Mouse (Mus musculus) kidney, adult 8-10 months (tissue): Measurements from ENCODE around the gene Prokr2.
"Not testable (repeated sequence)": the region's sequence is repeated elsewhere in the genome, so short reads cannot be mapped to it uniquely, and the experiment has no call there.

Experiments used
- DNase-seq, 2 experiments: peaks; one replicate each; pipeline ENCODE4 v3.0.0; 2022

The Prokr2 gene

DNA sequence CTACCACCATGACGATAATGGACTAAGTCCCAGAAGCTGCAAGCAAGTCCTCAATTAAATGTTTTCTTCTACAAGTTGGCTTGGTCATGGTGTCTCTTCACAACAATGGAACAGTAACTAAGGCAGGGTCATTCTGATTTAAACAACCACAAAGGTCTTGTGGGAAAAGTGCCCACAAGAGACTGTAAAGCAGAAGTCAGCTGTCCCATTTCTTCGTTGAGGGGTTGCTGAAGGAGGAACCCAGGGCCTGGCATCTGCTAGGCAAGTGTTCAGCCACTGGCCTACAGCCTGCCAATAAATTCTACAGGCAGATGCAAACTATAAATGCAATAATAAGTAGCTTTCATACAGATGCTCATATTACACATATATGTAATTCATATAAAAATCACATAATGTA, 48.0 kb downstream of the Prokr2 start:
- DNase-seq: no peak

GRCm38 (mm10) chr2:132323541-132323940, 61.7 kb downstream of the Prokr2 start:
- DNase-seq: no peak

DNA sequence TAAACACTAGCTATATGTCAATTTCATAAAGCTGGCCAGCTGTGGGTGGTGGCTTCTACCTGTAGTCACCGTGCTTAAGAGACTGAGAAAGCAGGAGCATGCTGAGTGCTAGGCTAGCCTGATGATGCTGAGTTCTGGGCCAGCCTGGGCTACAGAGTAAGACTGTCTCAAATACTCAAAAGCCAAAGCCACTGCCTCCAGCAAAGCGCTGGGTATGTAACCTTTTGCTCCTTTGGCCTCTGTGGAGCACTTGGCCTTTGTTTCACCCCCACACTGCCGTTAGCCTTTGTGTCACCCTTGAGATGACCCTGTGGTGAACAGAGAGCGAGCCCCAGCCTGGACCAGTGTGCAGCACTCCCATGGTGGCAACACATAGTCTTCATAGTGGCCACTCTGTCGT, 64.7 kb downstream of the Prokr2 start:
- no peak for DNase-seq

GRCm38 (mm10) chr2:132317178-132317577, 68.1 kb downstream of the Prokr2 start:
- DNase-seq: no peak

GRCm38 (mm10) chr2:132316041-132316808, 69.0 kb downstream of the Prokr2 start:
- peak; percentile 33 to 59 for DNase-seq

DNA sequence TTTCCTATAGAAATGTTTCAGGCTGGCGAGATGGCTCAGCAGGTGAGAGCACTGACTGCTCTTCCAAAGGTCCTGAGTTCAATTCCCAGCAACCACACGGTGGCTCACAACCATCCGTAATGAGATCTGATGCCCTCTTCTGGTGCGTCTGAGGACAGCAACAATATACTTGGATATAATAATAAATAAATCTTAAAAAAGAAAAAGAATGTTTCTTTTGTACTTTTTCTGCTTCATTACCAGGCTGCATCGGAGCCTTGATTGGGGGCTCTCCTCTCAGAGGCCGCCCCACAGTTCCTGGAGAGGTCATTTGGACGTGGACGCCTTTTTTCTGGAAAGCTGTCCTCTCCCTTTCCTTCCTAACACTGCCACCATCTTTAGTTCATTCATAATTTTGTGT, 71.2 kb downstream of the Prokr2 start:
- not testable (repeated sequence) for DNase-seq

- DNase-seq: no peak
These were observed 71.7 kb downstream of the Prokr2 start for GRCm38 (mm10) chr2:132313568-132313967.

GRCm38 (mm10) chr2:132312616-132313015, 72.6 kb downstream of the Prokr2 start:
- DNase-seq: no peak

DNA sequence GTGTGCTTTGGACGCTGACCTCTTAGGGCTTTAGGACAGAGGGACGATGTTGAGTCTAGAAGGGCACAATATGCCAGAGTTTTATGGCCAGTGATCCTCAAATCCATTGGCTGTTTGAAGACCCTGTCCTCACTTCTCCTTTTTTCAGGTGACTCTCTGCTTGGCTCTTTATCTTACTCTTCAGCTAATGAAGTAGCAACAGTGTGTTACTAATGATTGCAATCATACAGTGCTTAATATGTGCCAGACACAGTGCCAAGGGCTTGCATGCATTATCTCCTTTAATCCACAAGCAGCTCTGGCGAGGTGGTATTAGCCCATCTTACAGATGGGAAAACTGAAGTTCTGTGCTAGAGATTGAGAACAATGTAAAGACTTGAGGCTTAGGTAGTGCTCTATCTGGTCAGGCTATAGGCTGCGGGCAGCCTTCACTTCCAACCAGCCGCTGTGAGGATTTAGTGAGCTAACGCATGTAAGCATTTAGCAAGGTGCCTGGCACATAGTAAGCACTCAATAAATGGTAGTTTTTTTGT, 75.8 kb downstream of the Prokr2 start:
- DNase-seq: no peak

DNA sequence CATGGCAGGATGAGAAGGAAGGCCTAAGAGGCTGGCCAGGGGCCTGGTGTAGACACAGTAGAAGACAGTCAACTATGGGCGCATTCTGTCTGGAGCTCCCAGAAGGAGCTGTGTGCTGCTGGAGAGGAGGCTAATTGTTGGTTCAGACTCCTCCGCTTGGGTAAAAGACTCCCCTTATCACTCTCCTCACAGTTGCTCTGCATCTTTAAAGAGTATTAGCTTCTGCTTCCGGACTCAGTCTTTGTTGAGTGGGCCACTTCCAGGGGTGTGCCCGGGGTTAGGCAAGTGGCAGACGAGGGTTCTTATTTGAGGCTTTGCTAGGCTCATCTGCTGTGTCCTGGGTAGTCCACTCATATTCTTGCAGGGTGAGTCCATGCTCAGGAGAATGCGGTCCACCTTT, 76.4 kb downstream of the Prokr2 start:
- DNase-seq: no peak

DNA sequence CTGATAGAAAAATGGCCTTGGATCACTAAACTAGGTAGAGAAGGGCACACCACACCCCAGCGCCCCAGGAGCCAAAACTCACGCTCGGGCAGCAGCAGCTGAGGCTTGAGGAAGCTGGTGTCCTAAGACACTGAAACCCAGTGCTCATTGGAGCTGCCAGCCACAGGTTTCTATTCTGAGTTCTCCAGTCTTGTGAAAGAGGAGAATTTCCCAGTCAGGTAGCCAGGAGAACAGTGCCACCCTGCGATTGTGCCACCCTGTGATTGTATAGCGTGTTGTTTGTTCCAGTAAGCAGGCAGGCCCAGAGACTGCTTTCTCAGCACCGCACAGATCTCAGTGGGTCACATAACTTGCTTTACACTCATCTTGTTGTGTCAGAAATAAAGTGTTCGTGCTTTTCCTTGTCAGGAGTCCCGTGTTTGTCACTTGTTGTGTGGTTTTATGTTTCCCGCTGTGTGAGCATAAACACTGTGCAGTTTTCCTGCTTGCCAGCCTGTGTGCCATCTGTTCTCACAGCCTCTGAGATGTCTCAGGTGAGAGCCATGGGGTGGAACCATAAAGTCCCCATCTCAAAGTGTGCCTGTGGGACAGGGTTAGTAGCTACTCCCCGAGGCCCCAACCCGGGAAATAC, 77.9 kb downstream of the Prokr2 start:
- no peak for DNase-seq

DNA sequence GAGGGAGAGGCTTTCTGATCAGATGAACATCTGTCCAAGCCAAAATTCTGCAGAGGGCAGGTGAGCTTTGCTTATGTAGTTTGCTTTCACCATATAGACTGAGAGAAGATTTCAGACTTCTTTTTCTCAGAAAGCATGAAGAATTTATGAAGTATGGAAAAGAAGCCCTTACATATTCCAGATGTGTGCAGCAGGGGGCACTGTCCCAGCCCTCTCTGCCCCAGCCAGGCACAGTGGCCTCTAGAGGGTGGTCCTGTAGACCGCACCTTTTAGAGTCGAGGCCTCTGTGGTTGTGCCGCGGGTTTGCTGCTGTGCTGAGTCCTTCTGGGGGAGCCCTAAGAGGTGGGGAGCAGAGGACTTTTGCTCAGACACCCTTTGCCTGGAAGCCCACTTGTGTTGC, 79.3 kb downstream of the Prokr2 start:
- no peak for DNase-seq

GRCm38 (mm10) chr2:132305165-132305564, 80.1 kb downstream of the Prokr2 start:
- no peak for DNase-seq

- DNase-seq: no peak
These were observed 83.8 kb downstream of the Prokr2 start for GRCm38 (mm10) chr2:132301436-132301835.

DNA sequence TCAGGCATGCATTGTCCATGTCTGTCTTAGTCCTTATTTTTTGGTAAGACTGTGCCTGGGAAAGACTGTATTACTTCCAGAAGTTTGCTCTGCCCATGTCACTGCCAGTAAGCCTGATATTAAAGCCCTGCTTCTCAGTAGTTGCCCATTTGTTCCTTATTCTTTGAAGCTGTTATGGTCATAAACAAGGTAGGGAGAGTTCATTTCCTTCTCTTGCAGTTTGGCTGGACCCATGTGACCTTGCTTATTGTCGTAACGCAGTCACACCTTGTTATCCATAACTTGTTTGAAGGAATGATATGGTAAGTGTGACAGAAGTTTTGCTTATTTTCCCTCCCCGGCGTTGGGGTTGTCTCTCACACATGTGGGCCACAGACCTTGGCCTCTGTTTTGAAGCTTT, 87.0 kb downstream of the Prokr2 start:
- no peak for DNase-seq

DNA sequence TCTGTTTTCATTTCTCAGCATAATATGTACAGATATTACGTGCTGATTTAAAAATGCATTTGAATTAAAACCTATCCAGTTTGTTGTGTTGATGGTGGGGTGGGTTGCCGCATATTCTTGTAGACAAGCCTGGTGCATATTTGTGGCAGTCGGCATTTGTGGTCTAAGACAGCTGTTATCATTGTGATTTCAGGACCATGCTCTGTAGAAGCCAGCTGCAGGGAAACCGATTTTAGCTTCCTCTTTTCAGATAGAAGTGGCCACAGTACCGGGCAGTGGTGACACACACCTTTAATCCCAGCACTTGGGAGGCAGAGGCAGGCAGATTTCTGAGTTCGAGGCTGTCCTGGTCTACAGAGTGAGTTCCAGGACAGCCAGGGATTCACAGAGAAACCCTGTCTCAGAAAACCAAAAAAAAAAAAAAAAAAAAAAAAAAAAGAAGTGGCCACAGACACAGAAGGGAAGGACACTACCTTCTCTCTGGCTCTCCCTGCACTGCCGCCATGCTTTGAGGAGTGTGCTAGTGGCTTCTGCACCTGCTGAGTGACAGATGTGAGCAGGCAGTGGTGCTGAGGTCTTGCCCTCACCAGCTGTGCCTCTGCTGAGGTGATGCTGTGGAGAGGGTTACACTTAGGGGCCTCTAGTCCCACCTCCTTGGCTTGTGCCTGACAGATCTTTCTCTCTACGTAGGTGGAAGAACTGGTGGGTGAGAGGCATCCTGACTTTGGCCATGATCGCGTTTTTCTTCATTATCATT, 91.4 kb downstream of the Prokr2 start:
- DNase-seq: no peak

- DNase-seq: no peak
These were observed 93.2 kb downstream of the Prokr2 start for GRCm38 (mm10) chr2:132292083-132292482.

DNA sequence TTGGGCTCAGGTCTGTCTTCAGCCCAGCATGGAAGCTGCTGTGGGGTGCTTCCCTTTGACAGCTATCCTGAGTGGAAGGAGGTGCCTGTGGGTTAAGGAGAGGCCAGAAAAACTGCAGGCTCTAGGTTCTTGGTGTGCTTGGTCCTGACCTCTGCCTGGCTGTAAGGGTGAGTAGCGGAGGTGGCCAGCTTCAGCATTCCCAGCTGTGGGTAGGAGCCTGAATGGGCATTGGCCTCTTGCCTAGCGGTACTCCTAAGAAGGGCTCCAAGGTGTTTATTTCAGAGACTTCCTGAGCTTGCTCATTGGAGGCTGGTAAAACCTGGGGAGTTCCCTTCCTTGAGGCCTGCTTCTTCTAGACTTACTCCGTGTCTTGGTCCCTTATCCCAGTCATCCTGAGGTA, 94.0 kb downstream of the Prokr2 start:
- DNase-seq: no peak

DNA sequence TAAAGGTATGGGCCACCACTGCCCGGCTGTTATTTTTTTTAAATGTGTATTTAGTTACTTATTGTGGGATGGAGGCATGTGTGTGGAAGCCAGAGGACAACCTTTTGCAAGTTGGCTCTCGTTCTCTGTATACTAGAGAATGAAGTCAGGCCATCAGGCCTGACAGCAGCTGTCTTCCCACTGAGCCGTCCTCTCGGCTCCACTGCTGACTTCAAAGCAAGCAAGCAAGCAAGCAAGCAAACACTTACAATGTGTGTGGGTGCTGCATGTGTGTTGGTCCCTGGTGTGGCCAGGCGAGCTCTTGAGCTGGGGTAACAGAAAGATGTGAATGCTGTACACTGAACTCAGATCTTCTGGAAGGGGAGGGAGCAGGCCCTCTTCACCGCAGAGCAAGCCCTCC, 94.4 kb downstream of the Prokr2 start:
- DNase-seq: no peak

DNA sequence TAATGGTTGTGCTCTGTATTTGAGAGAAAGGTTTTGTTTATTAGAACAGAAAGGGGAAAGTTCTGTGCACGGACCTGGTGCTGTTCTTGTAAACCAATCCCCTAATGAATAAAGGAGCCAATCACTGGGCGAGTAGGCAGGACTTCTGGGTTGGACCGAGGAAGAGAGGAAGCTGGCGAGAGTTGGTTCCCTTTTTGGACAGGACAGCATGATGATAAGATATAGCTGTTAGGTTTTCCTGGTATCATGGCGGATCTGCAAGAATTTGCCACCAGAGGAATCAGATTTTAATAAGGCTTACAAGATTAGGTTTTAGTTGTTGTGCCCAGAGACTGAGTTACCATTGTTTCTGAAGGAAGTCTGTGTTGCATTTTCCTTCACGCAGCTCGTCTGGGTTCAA, 96.0 kb downstream of the Prokr2 start:
- DNase-seq: not testable (repeated sequence)
